Mouse (Mus musculus) stomach, postnatal 0 days (tissue): Measurements from ENCODE around the gene Jmy. TPM values are rescaled to one million over a fixed set of nuclear protein-coding genes. Genes with fewer than 3 reads are reported as not detected.
"Not testable (repeated sequence)": the region's sequence is repeated elsewhere in the genome, so short reads cannot be mapped to it uniquely, and the experiment has no call there.

Source experiments
- ATAC-seq: fragments of 200-750 bp; cut with Nextera tagmentation; 2 replicates; pipeline ENCODE4 v1.8.0; 2017; ENCODE audit not compliant: low FRiP score, low TSS enrichment
- DNase-seq: peaks from one replicate; pipeline ENCODE4 v3.0.0-alpha.2; 2016; ENCODE audit warnings: low spot score
- H3K27ac ChIP-seq: fragments of 300-500 bp; sonication (generic); replicated peaks from 2 replicates; pipeline ENCODE4 v1.5.1; 2014; ENCODE audit warnings: mild to moderate bottlenecking, control low read depth
- H3K27me3 ChIP-seq: fragments of 300-500 bp; sonication (generic); 2 replicates; pipeline ENCODE4 v1.6.1; 2014; ENCODE audit warnings: low read length; ENCODE audit not compliant: control insufficient read depth, insufficient read depth
- H3K36me3 ChIP-seq: fragments of 300-500 bp; sonication (generic); 2 replicates; pipeline ENCODE4 v1.6.1; 2014; ENCODE audit warnings: low read length, mixed read lengths; ENCODE audit not compliant: control insufficient read depth, insufficient read depth
- H3K4me1 ChIP-seq: fragments of 300-500 bp; sonication (generic); replicated peaks from 2 replicates; pipeline ENCODE4 v1.6.1; 2014; ENCODE audit warnings: antibody characterized with exemption; ENCODE audit not compliant: control insufficient read depth, insufficient read depth
- H3K4me2 ChIP-seq: fragments of 300-500 bp; sonication (generic); replicated peaks from 2 replicates; pipeline ENCODE4 v1.6.1; 2014; ENCODE audit warnings: low read depth, mild to moderate bottlenecking, control low read depth, moderate library complexity
- H3K4me3 ChIP-seq: fragments of 300-500 bp; sonication (generic); 2 replicates; pipeline ENCODE4 v1.5.1; 2014; ENCODE audit warnings: low read depth, low read length, control low read depth
- H3K9ac ChIP-seq: fragments of 300-500 bp; sonication (generic); 2 replicates; pipeline ENCODE4 v1.6.1; 2014; ENCODE audit warnings: mild to moderate bottlenecking, low read length, control low read depth, mixed read lengths
- H3K9me3 ChIP-seq: fragments of 300-500 bp; sonication (generic); 2 replicates; pipeline ENCODE4 v1.6.1; 2016; ENCODE audit warnings: low read length; ENCODE audit not compliant: control insufficient read depth
- CTCF ChIP-seq: IDR thresholded peaks from 2 replicates; pipeline ENCODE4 v1.5.1; 2016; ENCODE audit warnings: antibody characterized with exemption, low read depth, mild to moderate bottlenecking, moderate library complexity
- EP300 ChIP-seq: optimal IDR thresholded peaks from 2 replicates; pipeline ENCODE3; 2016; ENCODE audit warnings: antibody characterized with exemption
- WGBS: fragments of 180-500 bp; shearing (Covaris S2); extraction: QIAGEN DNeasy Blood & Tissue Kit; methylation state at CpG from one replicate; pipeline ENCODE4 v1.1.7; 2014; 5-methylcytosine and 5-hydroxymethylcytosine counted together
- polyA plus RNA-seq: library from polyadenylated mRNA; unstranded; fragments of >200 nt; fragmentation: Nextera tagmentation; extraction: Ambion mirVana; gene quantifications from 2 replicates; pipeline ENCODE4 v1.2.1, GENCODE M21; 2015

The Jmy gene
- polyA plus RNA-seq, 1 experiment from 2014 or later, result 4.8 TPM

GRCm38 (mm10) chr13:93517223-93517622 lies 17.6 kb upstream of the Jmy start:
- TF ChIP-seq EP300 (no peak), CTCF (no peak)
- no peaks in the 10 kb centered on the region for H3K36me3 ChIP-seq
- H3K4me3 ChIP-seq, result no peak overlapping the region
- no peaks in the 10 kb centered on the region for H3K9me3 ChIP-seq
- no peaks in the 10 kb centered on the region for H3K27me3 ChIP-seq
- ATAC-seq, result no peak
- no peak for DNase-seq
- H3K9ac ChIP-seq, result no peak overlapping the region
- no peaks in the 10 kb centered on the region for H3K4me1 ChIP-seq
- no peak overlapping the region for H3K27ac ChIP-seq
- H3K4me2 ChIP-seq, result no peak overlapping the region

GRCm38 (mm10) chr13:93514000-93514795 lies 14.6 kb upstream of the Jmy start:
- no peak for ATAC-seq
- H3K27ac ChIP-seq, result no peak overlapping the region
- H3K4me3 ChIP-seq, result no peak overlapping the region
- no peaks in the 10 kb centered on the region for H3K27me3 ChIP-seq
- TF ChIP-seq CTCF (no peak), EP300 (no peak)
- 86% methylated on average over 10 of the region's 10 CpGs for WGBS
- DNase-seq, result no peak
- no peak overlapping the region for H3K9ac ChIP-seq
- H3K4me2 ChIP-seq, result no peak overlapping the region
- no peaks in the 10 kb centered on the region for H3K9me3 ChIP-seq
- no peaks in the 10 kb centered on the region for H3K36me3 ChIP-seq
- no peaks in the 10 kb centered on the region for H3K4me1 ChIP-seq

GRCm38 (mm10) chr13:93510447-93511180 lies 11.0 kb upstream of the Jmy start:
- no peaks in the 10 kb centered on the region for H3K36me3 ChIP-seq
- H3K9me3 ChIP-seq, result no peaks in the 10 kb centered on the region
- H3K9ac ChIP-seq, result no peak overlapping the region
- H3K27ac ChIP-seq, result no peak overlapping the region
- DNase-seq (no peak), ATAC-seq (no peak)
- H3K4me1 ChIP-seq, result no peaks in the 10 kb centered on the region
- TF ChIP-seq CTCF (no peak), EP300 (no peak)
- no peaks in the 10 kb centered on the region for H3K27me3 ChIP-seq
- WGBS, result 53% methylated on average over 16 of the region's 16 CpGs
- H3K4me3 ChIP-seq, result no peak overlapping the region
- H3K4me2 ChIP-seq, result no peak overlapping the region

GRCm38 (mm10) chr13:93506920-93507319 lies 7.3 kb upstream of the Jmy start:
- WGBS, result 73% methylated on average over 5 of the region's 5 CpGs
- not testable (repeated sequence) for H3K36me3 ChIP-seq, H3K4me2 ChIP-seq, H3K4me1 ChIP-seq, DNase-seq, H3K27ac ChIP-seq, H3K9ac ChIP-seq, H3K9me3 ChIP-seq, H3K27me3 ChIP-seq, H3K4me3 ChIP-seq, ATAC-seq

DNA sequence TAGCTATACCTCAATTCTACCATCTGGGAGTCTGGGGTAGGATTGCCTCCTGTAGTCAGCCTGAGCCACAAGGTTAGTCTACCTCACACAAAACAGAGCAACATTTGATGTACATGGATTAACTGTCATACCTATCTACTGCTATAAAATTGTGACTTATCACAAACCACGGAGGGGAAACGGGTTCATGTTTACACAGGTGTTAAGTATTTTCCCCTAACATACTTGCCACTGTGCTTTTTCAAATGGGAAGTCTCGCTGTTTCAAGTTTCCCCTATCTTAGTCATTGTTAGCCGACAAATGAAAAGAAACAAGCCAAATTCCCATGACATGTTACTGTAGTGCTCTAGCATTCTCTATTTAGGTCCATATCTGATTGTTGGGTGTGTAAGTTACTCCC lies 2.1 kb upstream of the Jmy start:
- H3K4me3 ChIP-seq, result no peak overlapping the region
- no peaks in the 10 kb centered on the region for H3K4me1 ChIP-seq
- H3K27me3 ChIP-seq, result no peaks in the 10 kb centered on the region
- WGBS, result 38% methylated on average over 4 of the region's 4 CpGs
- DNase-seq (no peak), ATAC-seq (no peak)
- no peak for TF ChIP-seq CTCF
- no peak for TF ChIP-seq EP300
- H3K4me2 ChIP-seq, result no peak overlapping the region
- no peak overlapping the region for H3K9ac ChIP-seq
- H3K36me3 ChIP-seq, result no peaks in the 10 kb centered on the region
- no peak overlapping the region for H3K27ac ChIP-seq
- H3K9me3 ChIP-seq, result no peaks in the 10 kb centered on the region
